Mouse (Mus musculus) megakaryocyte, embryonic 14.5 days (primary cell): Measurements from ENCODE around the gene Esp8.
"Not testable (repeated sequence)": the region's sequence is repeated elsewhere in the genome, so short reads cannot be mapped to it uniquely, and the experiment has no call there.

Experiments used
- FLI1 ChIP-seq: IDR thresholded peaks from 2 replicates; pipeline ENCODE4 v1.6.1; 2012; ENCODE audit warnings: low read length, inconsistent platforms, mixed read lengths
- GATA1 ChIP-seq: IDR thresholded peaks from 3 replicates; pipeline ENCODE4 v1.6.1; 2012; ENCODE audit warnings: mixed read lengths, low read length, inconsistent platforms, borderline replicate concordance

DNA sequence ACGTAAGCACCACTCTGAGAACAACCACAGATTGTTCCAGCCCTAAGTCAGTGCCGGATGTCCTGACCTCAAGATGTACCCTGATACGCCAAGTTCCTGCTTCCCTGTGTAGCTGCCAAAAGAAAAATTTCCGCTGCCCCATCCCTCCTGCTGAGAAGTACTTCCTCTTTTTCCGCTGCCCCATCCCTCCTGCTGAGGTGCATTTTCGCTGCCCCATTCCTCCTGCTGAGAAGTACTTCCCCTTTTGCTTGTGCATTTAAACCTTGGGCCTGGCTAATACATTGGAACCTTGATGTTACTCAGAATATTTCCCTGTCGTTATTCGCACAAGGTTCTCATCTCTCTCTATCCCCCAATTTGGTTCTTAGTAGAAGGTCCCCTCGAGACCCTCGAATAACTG is 36.3 kb upstream of the Esp8 start:
- not testable (repeated sequence) for TF ChIP-seq GATA1, FLI1
